Mouse (Mus musculus) myocyte (in vitro differentiated cells): ENCODE measurements around the gene Rasgrp2. TPM values are rescaled to one million over a fixed set of nuclear protein-coding genes. Genes with fewer than 3 reads are reported as not detected.

Experiments
- H3K27me3 ChIP-seq: one replicate; pipeline ENCODE4 v1.6.1; 2011; ENCODE audit not compliant: control insufficient read depth, insufficient read depth, insufficient read length
- H3K36me3 ChIP-seq: one replicate; pipeline ENCODE4 v1.6.1; 2011; ENCODE audit not compliant: control insufficient read depth, insufficient read depth
- H3K4me2 ChIP-seq: one replicate; pipeline ENCODE4 v1.6.1; 2011; ENCODE audit warnings: low read depth, control low read depth
- H3K4me3 ChIP-seq: one replicate; pipeline ENCODE4 v1.5.1; 2011; ENCODE audit warnings: mild to moderate bottlenecking, control low read depth, moderate library complexity
- H3K79me2 ChIP-seq: one replicate; pipeline ENCODE4 v1.6.1; 2011; ENCODE audit not compliant: control insufficient read depth, insufficient read depth
- H3ac ChIP-seq: one replicate; pipeline ENCODE4 v1.6.1; 2011; ENCODE audit not compliant: control insufficient read depth, insufficient read length
- CEBPB ChIP-seq: IDR thresholded peaks from 2 replicates; pipeline ENCODE4 v1.6.1; 2011; ENCODE audit warnings: mild to moderate bottlenecking, moderate library complexity; ENCODE audit not compliant: poor library complexity, insufficient read depth, severe bottlenecking
- E2F4 ChIP-seq: IDR thresholded peaks from one replicate; pipeline ENCODE4 v1.6.1; 2011; ENCODE audit warnings: mild to moderate bottlenecking, control low read depth, moderate library complexity; ENCODE audit not compliant: insufficient read depth
- MAX ChIP-seq: IDR thresholded peaks from one replicate; pipeline ENCODE4 v1.6.1; 2011; ENCODE audit warnings: low read depth, mild to moderate bottlenecking, control low read depth
- MYOD1 ChIP-seq, 3 experiments: IDR thresholded peaks; one replicate each; pipeline ENCODE4 v1.6.1; 2011; ENCODE audit warnings: control low read depth in 2 of 3, low read depth in 2 of 3, mild to moderate bottlenecking in 2 of 3, moderate library complexity in 1 of 3; ENCODE audit not compliant: insufficient read length in 2 of 3, control insufficient read depth in 1 of 3
- MYOG ChIP-seq, 3 experiments: IDR thresholded peaks; one replicate each; pipeline ENCODE4 v1.6.1; 2011; ENCODE audit warnings: control low read depth in 2 of 3, low read depth in 2 of 3, mild to moderate bottlenecking in 2 of 3; ENCODE audit not compliant: insufficient read length in 2 of 3, control insufficient read depth in 1 of 3, insufficient read depth in 1 of 3
- POLR2A ChIP-seq: IDR thresholded peaks from one replicate; pipeline ENCODE4 v1.6.1; 2011; ENCODE audit warnings: low read depth, mild to moderate bottlenecking, control low read depth, moderate library complexity; ENCODE audit not compliant: insufficient read length
- POLR2AphosphoS2 ChIP-seq: IDR thresholded peaks from one replicate; pipeline ENCODE4 v1.6.1; 2011; ENCODE audit warnings: low read depth, control low read depth; ENCODE audit not compliant: insufficient read length
- REST ChIP-seq: IDR thresholded peaks from one replicate; pipeline ENCODE4 v1.6.1; 2011; ENCODE audit warnings: mild to moderate bottlenecking, control low read depth, moderate library complexity; ENCODE audit not compliant: insufficient read depth, insufficient read length
- SRF ChIP-seq: IDR thresholded peaks from one replicate; pipeline ENCODE4 v1.6.1; 2011; ENCODE audit warnings: low read depth; ENCODE audit not compliant: control insufficient read depth, insufficient read length
- TCF12 ChIP-seq: IDR thresholded peaks from one replicate; pipeline ENCODE4 v1.6.1; 2011; ENCODE audit warnings: mild to moderate bottlenecking, control low read depth; ENCODE audit not compliant: poor library complexity, insufficient read depth, severe bottlenecking
- TCF3 ChIP-seq: IDR thresholded peaks from one replicate; pipeline ENCODE4 v1.6.1; 2011; ENCODE audit warnings: low read depth, control low read depth; ENCODE audit not compliant: insufficient read length
- USF1 ChIP-seq: IDR thresholded peaks from one replicate; pipeline ENCODE4 v1.6.1; 2011; ENCODE audit warnings: low read depth, mild to moderate bottlenecking, control low read depth, moderate library complexity
- polyA plus RNA-seq: library from polyadenylated mRNA; unstranded; fragments of >200 nt; fragmentation: generic; extraction: Trizol; gene quantifications from one replicate; pipeline ENCODE4 v1.2.1, GENCODE M21; 2012; ENCODE audit warnings: missing spikeins

Gene Rasgrp2
- polyA plus RNA-seq, 1 experiment = 8.0 TPM

DNA sequence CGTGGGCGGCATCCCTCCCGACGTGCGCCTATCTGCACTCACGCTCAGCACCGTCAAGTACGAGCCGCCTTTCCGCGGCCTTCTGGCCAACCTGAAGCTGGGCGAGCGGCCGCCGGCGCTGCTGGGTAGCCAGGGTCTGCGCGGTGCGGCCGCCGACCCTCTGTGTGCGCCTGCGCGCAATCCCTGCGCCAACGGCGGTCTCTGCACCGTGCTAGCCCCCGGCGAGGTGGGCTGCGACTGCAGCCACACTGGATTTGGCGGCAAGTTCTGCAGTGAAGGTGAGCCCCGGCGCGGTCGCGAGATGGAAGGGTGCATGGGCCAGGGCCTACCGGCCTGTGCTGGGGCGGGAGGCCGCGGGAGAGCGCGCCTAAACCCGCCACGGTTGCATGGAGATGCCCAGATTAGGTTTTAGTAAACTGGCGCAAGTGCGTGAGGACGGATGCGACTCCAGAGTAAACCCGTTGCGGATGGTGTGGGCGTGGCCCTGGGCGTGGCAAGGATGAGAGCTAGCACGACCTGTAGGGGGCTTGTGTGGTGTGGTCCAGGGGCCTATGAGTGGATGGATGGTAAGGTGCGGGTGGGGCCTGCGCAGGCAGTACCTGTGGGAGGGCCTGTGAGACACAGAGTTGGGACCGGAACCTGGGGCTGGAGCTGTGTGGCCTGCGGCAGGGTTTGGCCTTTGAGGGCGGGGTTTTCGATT lies 29.5 kb downstream of the Rasgrp2 start:
- TF ChIP-seq MYOG (IDR thresholded peaks at IDR 0.05; ENCODE audit: control insufficient read depth in 1 of 3, insufficient read depth in 1 of 3, insufficient read length in 2 of 3, low read depth in 2 of 3) (no peak), CEBPB (no peak), SRF (no peak), USF1 (no peak), MYOD1 (IDR thresholded peaks at IDR 0.05; ENCODE audit: control insufficient read depth in 1 of 3, insufficient read length in 2 of 3, low read depth in 2 of 3) (no peak), E2F4 (no peak), REST (no peak), POLR2AphosphoS2 (no peak), POLR2A (no peak), TCF12 (no peak), MAX (no peak), TCF3 (no peak)
- Histone ChIP-seq H3K27me3 (peaks cover 71% of the 10 kb centered on the region), H3K36me3 (no peaks in the 10 kb centered on the region), H3K4me3 (no peak overlapping the region), H3K79me2 (no peaks in the 10 kb centered on the region), H3K4me2 (no peak overlapping the region), H3ac (no peak overlapping the region)

DNA sequence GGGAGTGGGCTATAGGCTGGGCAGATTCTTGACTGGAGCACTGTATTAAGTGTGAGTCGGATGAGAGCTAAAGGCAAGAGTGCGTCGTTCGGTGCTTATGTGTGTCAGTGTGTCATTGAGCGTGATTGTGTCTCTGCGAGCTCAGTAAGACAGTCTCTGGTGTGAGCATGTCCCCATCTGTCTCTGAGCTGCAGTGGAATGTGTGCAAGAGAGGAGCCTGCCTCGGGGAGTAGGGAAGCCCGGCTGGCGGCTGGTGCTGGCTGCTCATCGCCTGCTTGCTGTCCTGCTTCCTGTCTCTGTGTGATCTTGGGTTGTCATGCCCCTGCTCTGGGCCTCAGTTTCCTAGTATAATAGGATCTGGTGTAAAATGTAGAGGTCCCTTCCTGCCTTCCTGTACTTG lies 43.9 kb downstream of the Rasgrp2 start:
- peaks cover 90% of the 10 kb centered on the region for H3K27me3 ChIP-seq
- TF ChIP-seq MYOD1 (IDR thresholded peaks at IDR 0.05; ENCODE audit: control insufficient read depth in 1 of 3, insufficient read length in 2 of 3, low read depth in 2 of 3) (no peak), CEBPB (no peak), POLR2AphosphoS2 (no peak), REST (no peak), SRF (no peak), USF1 (no peak), MYOG (IDR thresholded peaks at IDR 0.05; ENCODE audit: control insufficient read depth in 1 of 3, insufficient read depth in 1 of 3, insufficient read length in 2 of 3, low read depth in 2 of 3) (no peak), MAX (no peak), TCF12 (no peak), TCF3 (no peak), POLR2A (no peak), E2F4 (no peak)

DNA sequence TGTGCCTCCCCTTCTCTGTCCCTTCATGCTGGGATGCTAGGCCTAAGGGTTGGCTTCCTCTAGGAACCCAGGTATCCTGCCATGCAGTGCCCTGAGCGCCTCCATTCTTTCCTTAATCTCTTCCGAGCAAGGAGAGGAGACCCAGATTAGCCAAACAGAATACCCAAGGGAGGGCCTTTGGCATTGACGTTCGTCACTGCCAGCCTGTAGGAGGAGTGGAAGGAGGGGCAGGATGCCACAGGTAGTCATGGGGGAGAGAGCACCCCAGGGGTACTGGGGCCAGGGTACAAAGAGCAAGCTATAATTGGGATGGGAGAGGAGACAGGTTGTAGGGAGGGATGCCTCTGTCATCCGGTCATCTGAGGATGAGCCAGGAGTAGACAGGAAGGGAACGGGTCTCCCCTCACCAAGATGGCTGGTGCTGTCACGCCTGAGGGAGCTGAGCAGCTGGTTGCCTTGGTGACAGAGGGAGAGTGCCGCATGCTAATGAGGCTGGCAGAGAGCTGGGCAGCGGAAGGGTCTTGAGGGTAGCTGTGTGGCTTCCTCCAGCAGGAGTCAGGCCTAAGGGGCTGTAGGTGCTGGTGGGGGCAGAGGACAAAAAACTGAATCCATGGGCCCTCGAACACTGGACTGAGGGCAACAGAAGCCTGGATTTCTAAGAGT lies 46.8 kb downstream of the Rasgrp2 start:
- H3K36me3 ChIP-seq = no peaks in the 10 kb centered on the region
- no peak overlapping the region for H3K4me3 ChIP-seq
- H3K79me2 ChIP-seq = no peaks in the 10 kb centered on the region
- TF ChIP-seq E2F4 (no peak), POLR2A (no peak), CEBPB (no peak), MYOG (IDR thresholded peaks at IDR 0.05; ENCODE audit: control insufficient read depth in 1 of 3, insufficient read depth in 1 of 3, insufficient read length in 2 of 3, low read depth in 2 of 3) (no peak), TCF12 (no peak), SRF (no peak), TCF3 (no peak), USF1 (no peak), POLR2AphosphoS2 (no peak), REST (no peak), MAX (no peak), MYOD1 (IDR thresholded peaks at IDR 0.05; ENCODE audit: control insufficient read depth in 1 of 3, insufficient read length in 2 of 3, low read depth in 2 of 3) (no peak)
- H3ac ChIP-seq = no peak overlapping the region
- no peak overlapping the region for H3K4me2 ChIP-seq
- peaks cover 91% of the 10 kb centered on the region for H3K27me3 ChIP-seq

More for the DNA sequence above, 43.9 kb downstream of the Rasgrp2 start:
- Histone ChIP-seq H3ac (no peak overlapping the region), H3K79me2 (no peaks in the 10 kb centered on the region), H3K36me3 (no peaks in the 10 kb centered on the region), H3K4me3 (no peak overlapping the region), H3K4me2 (no peak overlapping the region)

- H3K4me2 ChIP-seq = no peak overlapping the region
- TF ChIP-seq POLR2A (no peak), E2F4 (no peak), POLR2AphosphoS2 (no peak), REST (no peak), MYOG (IDR thresholded peaks at IDR 0.05; ENCODE audit: control insufficient read depth in 1 of 3, insufficient read depth in 1 of 3, insufficient read length in 2 of 3, low read depth in 2 of 3) (no peak), MYOD1 (IDR thresholded peaks at IDR 0.05; ENCODE audit: control insufficient read depth in 1 of 3, insufficient read length in 2 of 3, low read depth in 2 of 3) (no peak), TCF3 (no peak), USF1 (no peak), SRF (no peak), TCF12 (no peak)
- H3K4me3 ChIP-seq = no peak overlapping the region
- no peaks in the 10 kb centered on the region for H3K79me2 ChIP-seq
- peaks cover 91% of the 10 kb centered on the region for H3K27me3 ChIP-seq
- H3K36me3 ChIP-seq = no peaks in the 10 kb centered on the region
- no peak overlapping the region for H3ac ChIP-seq
These were observed 47.7 kb downstream of the Rasgrp2 start for GRCm38 (mm10) chr19:6446736-6447437.
